Mouse (Mus musculus): ENCODE data around the gene Slc41a3.

DNA sequence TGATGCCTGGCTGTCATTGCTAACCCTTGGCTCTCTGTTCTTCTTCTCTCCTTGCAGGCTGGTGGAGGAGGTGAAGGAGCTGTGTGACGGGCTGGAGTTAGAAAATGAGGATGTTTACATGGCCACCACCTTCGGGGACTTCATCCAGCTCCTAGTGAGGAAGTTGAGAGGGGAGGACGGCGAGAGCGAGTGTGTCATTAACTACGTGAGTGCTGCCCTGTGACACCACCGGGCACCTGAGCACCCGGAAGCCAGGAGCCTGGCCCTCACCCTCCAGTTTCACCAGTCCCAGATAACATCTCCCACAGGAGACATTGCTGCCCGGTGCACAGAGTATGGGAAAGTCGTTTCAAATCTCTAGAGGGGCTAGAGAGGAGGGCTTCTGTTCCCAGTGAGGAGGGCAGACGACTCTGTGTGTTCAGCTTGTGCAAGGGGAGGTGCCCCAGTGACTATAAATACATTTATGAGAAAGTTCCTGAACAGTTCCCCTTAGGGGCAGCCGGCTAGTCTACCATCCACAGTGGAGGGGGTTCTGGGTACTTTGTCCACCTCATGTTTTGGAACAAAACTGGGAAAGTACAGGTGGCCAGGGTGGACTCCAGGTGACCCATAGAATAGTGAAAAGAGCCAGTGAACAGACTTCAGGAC, 34.7 kb upstream of the Slc41a3 start:
- TF ChIP-seq POLR2A (IDR thresholded peaks at IDR 0.05; ENCODE audit: borderline replicate concordance, extremely low read depth, insufficient read depth, insufficient read length, poor library complexity, severe bottlenecking) = no peak
- TF ChIP-seq CTCF (IDR thresholded peaks at IDR 0.05; ENCODE audit: borderline replicate concordance, extremely low read depth, insufficient read depth, insufficient read length) = no peak
